Mouse (Mus musculus): Measurements from ENCODE around the gene Zfp651.

Zfp651 gene

DNA sequence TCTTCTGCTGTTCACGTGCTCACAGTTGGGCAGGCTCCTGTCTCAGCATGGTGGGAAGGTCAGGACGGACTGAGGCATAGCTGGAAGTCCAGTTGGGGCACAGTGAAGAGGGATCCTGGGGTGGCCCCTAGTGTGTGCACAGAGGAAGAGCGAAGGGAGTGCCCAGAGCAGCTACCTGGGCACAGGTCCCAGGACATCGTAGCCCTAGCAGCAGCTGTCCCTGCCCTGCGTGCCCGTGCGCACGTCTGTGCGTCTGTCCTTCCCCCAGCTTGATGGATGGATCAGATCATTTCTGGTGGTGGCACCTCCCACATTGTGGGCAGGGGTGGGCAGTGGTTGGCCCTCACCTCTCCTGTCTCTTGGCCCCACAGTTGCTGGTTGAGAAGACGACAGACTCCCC, 3.1 kb downstream of the Zfp651 start:
- DNase-seq (ENCODE audit: low read depth, low spot score) = no peak

DNA sequence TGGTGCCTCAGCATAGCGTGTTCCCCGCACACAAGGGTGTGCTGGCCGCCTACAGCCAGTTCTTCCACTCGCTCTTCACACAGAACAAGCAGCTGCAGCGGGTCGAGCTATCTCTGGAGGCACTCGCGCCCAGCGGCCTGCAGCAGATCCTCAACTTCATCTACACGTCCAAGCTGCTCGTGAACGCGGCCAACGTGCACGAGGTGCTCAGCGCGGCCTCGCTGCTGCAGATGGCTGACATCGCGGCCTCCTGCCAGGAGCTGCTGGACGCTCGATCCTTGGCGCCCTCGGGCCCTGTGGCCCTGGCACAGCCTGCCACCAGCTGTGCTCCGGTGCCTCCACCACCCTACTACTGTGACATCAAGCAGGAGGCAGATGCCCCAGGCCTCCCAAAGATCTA, 3.6 kb downstream of the Zfp651 start:
- no peak for DNase-seq (ENCODE audit: low read depth, low spot score)

GRCm38 (mm10) chr9:121763716-121764115, 4.6 kb downstream of the Zfp651 start:
- no peak for DNase-seq (ENCODE audit: low read depth, low spot score)

- no peak for DNase-seq (ENCODE audit: low read depth, low spot score)
Observed at GRCm38 (mm10) chr9:121765166-121765855, 6.2 kb downstream of the Zfp651 start.

DNA sequence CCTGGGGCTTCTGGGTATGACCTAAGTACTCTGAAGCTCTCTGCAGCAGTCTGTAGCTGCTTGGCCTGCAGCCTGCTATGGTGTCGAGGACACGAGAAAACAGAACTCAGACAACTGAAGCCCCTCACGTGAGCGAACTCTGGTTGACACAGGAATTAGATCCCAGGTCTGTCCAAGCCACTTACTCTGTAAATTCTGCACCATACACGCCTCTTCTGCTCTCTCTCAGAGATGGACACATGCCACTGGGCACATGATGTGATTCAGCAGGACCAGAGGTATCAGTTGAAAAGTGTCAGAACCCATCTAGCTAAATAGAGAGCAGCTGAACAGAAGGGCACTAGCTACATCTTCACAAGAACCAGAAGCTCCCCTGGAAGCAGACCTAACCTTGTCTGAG, 13.3 kb downstream of the Zfp651 start:
- no peak for DNase-seq (ENCODE audit: low read depth, low spot score)

DNA sequence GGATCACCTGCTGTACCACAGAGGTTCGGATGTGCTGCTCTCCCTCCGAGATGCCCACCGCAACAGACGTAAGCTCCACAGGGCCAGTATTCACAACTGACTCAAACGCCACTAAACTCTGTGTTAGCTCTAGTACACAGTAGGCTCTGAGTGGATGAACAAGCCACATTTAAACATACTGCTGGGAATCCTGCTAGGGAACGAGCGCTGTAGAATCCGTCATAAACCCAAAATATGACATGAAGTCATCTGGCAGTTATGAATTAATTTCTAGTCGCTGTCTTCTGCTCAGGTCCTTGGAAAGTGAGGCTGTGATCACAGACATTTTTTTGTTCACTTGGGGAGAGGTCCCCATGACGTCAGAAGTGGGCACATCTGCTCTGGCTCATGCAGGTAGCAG, 16.8 kb downstream of the Zfp651 start:
- no peak for DNase-seq (ENCODE audit: low read depth, low spot score)

GRCm38 (mm10) chr9:121776511-121776910, 17.4 kb downstream of the Zfp651 start:
- DNase-seq (ENCODE audit: low read depth, low spot score) = no peak

DNA sequence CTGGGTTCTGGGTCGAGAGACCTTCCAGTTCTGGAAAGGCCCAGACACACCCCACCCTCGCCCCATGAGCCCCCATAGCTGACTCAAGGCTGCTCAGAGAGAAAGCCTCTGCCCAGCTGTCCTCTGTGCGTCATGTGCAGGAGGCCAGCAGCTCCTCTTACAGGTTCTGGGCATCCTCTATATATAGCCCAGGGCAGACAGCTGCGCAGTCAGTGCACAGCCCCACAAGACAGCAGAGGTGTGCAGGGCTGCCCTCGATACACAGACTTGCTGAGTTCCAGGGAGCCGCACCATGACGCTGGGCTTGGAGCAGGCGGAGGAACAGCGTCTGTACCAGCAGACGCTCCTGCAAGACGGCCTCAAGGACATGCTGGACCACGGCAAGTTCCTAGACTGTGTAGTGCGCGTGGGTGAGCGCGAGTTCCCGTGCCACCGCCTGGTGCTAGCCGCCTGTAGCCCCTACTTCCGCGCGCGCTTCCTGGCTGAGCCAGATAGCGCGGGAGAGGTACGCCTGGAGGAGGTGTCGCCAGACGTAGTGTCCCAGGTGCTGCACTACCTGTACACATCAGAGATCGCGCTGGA, 18.4 kb downstream of the Zfp651 start, which contains the start of gene Klhl40:
Gene Klhl40, plus strand, starts transcription at position 124 of the 582 bp plus-strand sequence.
- DNase-seq (ENCODE audit: low read depth, low spot score) = no peak

DNA sequence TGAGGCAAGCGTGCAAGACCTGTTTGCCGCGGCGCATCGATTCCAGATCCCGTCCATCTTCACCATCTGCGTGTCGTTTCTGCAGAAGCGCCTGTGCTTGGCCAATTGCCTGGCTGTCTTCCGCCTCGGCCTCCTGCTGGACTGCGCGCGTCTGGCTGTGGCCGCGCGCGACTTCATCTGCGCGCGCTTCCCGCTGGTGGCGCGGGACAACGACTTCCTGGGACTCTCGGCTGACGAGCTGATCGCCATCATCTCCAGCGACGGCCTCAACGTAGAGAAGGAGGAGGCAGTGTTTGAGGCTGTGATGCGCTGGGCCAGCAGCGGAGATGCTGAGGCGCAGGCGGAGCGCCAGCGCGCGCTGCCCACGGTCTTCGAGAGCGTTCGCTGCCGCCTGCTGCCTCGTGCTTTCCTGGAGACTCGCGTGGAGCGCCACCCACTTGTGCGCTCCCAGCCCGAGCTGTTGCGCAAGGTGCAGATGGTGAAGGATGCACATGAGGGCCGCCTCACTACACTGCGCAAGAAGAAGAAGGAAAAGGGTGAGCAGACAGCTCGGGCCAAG, 19.0 kb downstream of the Zfp651 start:
- DNase-seq (ENCODE audit: low read depth, low spot score) = no peak

GRCm38 (mm10) chr9:121784801-121785200, 25.7 kb downstream of the Zfp651 start:
- no peak for DNase-seq (ENCODE audit: low read depth, low spot score)

- DNase-seq (ENCODE audit: low read depth, low spot score) = no peak
Observed at GRCm38 (mm10) chr9:121785261-121785660, 26.1 kb downstream of the Zfp651 start.

DNA sequence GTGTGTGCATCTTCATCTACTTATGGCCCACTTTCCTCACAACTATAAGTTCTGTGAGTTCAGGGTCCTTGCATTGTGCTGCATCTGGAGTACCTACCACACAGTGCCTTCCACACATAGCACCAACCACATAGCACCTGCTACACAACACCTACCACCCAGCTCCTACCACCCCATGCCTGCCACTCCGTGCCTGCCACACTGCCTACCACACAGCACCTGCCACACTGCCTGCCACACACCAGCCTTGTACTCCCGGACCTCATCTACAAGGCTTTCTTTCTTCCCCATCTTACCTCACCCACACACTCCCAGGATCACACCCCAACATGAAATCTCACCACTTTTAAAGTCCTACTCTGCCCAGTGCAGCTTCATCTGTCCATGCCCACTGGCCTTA, 27.2 kb downstream of the Zfp651 start:
- DNase-seq (ENCODE audit: low read depth, low spot score) = no peak

DNA sequence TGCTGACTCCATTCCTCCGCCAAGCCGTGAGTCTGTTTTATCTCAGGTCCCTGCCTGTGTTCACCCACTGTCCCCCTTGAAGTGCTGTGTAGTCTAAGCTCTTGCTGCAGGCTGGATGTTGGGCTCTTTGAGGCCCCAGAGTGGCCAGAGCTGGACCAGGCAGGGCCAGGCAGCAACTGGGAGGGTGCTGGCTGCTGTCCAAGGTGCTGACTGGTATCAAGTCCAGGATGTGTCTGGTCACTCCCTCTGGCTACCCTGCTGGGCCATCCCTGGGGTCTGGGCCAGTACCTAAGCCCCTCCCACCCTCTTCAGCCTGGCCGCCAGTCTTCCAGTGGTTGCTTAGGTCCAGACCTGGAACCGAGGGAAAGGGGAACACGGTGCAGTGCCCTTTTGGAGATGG, 32.1 kb downstream of the Zfp651 start:
- DNase-seq (ENCODE audit: low read depth, low spot score) = no peak

DNA sequence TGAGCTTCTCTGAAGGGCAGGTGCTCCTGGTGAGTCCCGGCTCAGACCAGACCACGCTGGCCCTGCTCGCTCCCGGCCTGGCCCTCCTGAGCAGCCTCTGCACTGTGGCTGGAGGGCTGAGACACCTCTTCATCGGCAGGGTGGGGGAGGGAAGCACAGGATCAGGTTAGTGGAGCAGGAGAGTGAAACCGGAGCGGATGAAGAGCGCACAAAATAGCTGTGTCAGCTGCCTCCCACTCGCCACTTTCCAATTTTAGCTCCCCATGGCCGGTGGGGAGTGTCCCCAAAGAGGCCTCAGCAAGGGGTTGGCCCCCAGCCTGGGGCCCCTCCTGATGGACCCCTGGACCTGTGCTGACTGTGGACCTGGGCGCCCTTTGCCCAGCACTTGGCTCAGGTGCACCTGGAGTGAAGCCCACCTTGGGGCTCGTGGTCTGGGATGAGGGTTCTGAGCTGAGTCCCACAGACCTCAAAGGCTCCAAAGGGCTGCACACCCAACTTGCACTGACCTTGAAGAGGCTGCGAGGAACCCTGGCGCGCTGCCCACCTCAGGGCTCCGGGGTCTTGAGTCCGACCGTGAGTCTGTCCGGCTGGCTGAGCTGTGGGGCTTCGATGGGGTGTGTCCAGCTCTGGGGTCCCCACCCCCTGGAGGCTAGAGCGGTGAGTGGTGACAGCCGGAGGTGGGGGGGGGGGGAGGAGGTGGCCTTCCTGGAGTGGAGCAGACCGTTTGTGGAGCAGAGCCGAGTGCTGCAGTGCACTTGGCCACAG, 32.8 kb downstream of the Zfp651 start, which contains the start of gene Hhatl:
Gene Hhatl, minus strand, starts transcription at position 751 of the 765 bp plus-strand sequence.
- no peak for DNase-seq (ENCODE audit: low read depth, low spot score)

DNA sequence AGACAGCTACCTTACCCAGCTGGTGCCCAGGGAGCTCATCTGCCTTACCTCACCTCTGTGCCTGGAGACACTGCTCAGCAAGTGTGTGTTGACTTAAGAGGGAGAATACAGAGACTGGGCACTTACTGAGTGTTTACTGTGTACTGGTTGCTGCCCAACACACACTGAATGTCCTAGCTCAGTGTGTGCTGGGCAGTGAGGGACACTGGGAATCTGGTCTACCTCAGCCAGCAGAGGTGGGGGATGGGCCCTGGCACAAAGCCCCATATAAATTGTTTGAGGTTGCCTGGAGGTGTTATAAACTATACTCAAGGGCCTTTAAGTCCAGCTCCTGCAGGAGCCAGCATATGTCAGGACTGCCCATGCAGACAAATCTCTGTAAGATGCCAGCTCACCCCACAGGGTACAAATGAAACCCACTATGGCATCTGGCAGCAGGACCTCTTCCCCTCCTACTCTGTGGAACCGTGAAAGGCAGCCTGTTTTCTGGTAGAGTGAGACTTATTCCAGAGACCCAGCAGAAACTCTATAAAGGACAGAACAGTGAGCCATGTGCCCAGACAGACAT, 35.9 kb downstream of the Zfp651 start:
- no peak for DNase-seq (ENCODE audit: low read depth, low spot score)

GRCm38 (mm10) chr9:121797722-121798121, 38.6 kb downstream of the Zfp651 start:
- peak; percentile 20 for DNase-seq (ENCODE audit: low read depth, low spot score)

GRCm38 (mm10) chr9:121798887-121799520, 39.9 kb downstream of the Zfp651 start:
- no peak for DNase-seq (ENCODE audit: low read depth, low spot score)

DNA sequence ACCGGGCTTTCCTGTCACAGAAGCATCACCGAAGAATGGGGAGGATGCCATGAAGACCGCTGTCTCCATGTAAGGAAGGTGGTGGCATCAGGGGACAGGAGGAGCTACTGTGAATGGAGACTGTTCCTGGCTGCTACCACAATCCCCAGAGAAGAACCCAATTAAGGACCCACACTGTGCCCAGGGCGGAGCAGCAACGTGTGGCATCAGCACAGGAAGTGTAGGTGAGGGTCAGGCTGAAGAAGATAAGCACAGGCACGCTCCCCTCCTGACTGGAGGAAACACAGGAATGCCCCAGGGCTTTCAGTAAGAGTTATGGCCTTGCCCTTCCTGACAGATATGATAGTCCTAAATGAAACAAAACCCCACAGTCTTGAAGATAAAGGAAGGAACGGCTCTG, 43.6 kb downstream of the Zfp651 start:
- DNase-seq (ENCODE audit: low read depth, low spot score) = no peak

DNA sequence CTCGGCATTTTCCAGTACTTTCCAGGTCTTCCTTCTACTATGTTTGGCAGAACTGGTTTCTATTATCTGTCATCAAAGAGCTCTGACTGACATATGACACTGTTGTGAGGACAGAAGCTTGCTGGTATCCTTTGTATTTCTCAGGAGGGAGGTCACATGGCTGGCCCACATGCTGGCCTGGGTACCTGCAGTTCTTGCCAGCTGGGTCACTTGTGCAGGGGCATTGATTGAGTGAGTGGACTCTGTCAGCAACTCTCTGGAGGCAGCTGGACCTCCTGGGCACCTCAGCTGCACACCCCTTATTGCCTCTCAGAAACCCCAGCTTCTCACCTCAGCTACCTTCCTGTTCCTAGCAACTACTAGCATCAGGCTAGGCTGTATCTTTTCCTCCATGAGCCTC, 48.4 kb downstream of the Zfp651 start:
- no peak for DNase-seq (ENCODE audit: low read depth, low spot score)

GRCm38 (mm10) chr9:121807947-121808346, 48.8 kb downstream of the Zfp651 start:
- no peak for DNase-seq (ENCODE audit: low read depth, low spot score)

GRCm38 (mm10) chr9:121808511-121808910, 49.4 kb downstream of the Zfp651 start:
- no peak for DNase-seq (ENCODE audit: low read depth, low spot score)

Data from WW6 (cell line).